Mouse (Mus musculus) stomach, embryonic 14.5 days (tissue): Measurements from ENCODE around the gene Gm960. TPM values are rescaled to one million over a fixed set of nuclear protein-coding genes. Genes with fewer than 3 reads are reported as not detected.

Source experiments
- ATAC-seq: fragments of 200-750 bp; cut with Nextera tagmentation; 2 replicates; pipeline ENCODE4 v1.8.0; 2017; ENCODE audit warnings: low read depth, moderate TSS enrichment; ENCODE audit not compliant: insufficient number of reproducible peaks, insufficient read depth, low FRiP score
- H3K27ac ChIP-seq: fragments of 300-500 bp; sonication (generic); 2 replicates; pipeline ENCODE4 v1.5.1; 2014; ENCODE audit warnings: mild to moderate bottlenecking, low read length, moderate library complexity, mixed read lengths
- H3K27me3 ChIP-seq: fragments of 300-500 bp; sonication (generic); 2 replicates; pipeline ENCODE4 v1.6.1; 2014; ENCODE audit warnings: low read length, control low read depth, mixed read lengths; ENCODE audit not compliant: control insufficient read depth, insufficient read depth
- H3K36me3 ChIP-seq: fragments of 300-500 bp; sonication (generic); 2 replicates; pipeline ENCODE4 v1.6.1; 2014; ENCODE audit warnings: mild to moderate bottlenecking, control low read depth, low read length, moderate library complexity, mixed read lengths; ENCODE audit not compliant: control insufficient read depth, insufficient read depth
- H3K4me1 ChIP-seq: fragments of 300-500 bp; sonication (generic); 2 replicates; pipeline ENCODE4 v1.6.1; 2014; ENCODE audit warnings: low read length, control low read depth, mixed read lengths; ENCODE audit not compliant: control insufficient read depth, insufficient read depth
- H3K4me2 ChIP-seq: fragments of 300-500 bp; sonication (generic); replicated peaks from 2 replicates; pipeline ENCODE4 v1.6.1; 2014; ENCODE audit warnings: low read depth, low read length, control low read depth
- H3K4me3 ChIP-seq: fragments of 300-500 bp; sonication (generic); 2 replicates; pipeline ENCODE4 v1.5.1; 2014; ENCODE audit warnings: low read depth, low read length, control low read depth
- H3K9ac ChIP-seq: fragments of 300-500 bp; sonication (generic); replicated peaks from 2 replicates; pipeline ENCODE4 v1.6.1; 2014; ENCODE audit warnings: low read depth, mild to moderate bottlenecking, control low read depth, low read length, moderate library complexity, mixed read lengths
- H3K9me3 ChIP-seq: fragments of 300-500 bp; sonication (generic); 2 replicates; pipeline ENCODE4 v1.6.1; 2016; ENCODE audit warnings: low read depth, low read length, control low read depth; ENCODE audit not compliant: control insufficient read depth
- WGBS: fragments of 180-500 bp; shearing (Covaris S2); extraction: QIAGEN DNeasy Blood & Tissue Kit; methylation state at CpG from one replicate; pipeline ENCODE4 v1.1.7; 2014; 5-methylcytosine and 5-hydroxymethylcytosine counted together
- polyA plus RNA-seq: library from polyadenylated mRNA; unstranded; fragments of >200 nt; fragmentation: Nextera tagmentation; extraction: Ambion mirVana; gene quantifications from 2 replicates; pipeline ENCODE4 v1.2.1, GENCODE M21; 2014

Gm960 gene
- polyA plus RNA-seq, 1 experiment from 2014 or later, result 6.4 TPM

- Histone ChIP-seq H3K9me3 (no peaks in the 10 kb centered on the region), H3K9ac (no peak overlapping the region), H3K27ac (no peak overlapping the region), H3K4me3 (peak overlapping the region; percentile 3; the same call in 1 of the 2 replicates), H3K36me3 (no peaks in the 10 kb centered on the region), H3K4me2 (no peak overlapping the region; the same call in 1 of the 2 replicates), H3K4me1 (no peaks in the 10 kb centered on the region), H3K27me3 (peaks cover 6% of the 10 kb centered on the region; the same call in 1 of the 2 replicates)
- ATAC-seq, result no peak
- 30% methylated on average over 10 of the region's 12 CpGs for WGBS
Measured at GRCm38 (mm10) chr19:4718716-4719115, 20.2 kb upstream of the Gm960 start.

DNA sequence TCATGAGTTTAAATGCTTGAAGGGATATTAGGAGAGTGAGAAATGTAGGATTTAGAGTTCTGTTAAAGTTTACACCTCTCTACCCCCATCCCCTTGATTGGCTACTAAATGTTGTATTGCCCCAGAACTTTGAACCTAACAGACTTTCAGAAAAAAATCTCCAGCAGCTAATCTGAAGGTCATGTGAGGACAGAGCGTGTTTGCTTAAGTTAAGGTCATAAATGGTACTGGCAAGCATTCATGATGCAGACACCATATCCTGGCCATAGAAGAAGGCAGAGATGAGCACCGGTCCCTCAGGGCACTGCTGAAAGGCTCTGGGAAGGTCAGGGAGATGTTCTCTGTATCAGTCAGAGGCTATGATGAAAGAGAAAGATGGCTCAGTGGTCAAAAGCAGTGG, 18.8 kb upstream of the Gm960 start:
- no peaks in the 10 kb centered on the region for H3K9me3 ChIP-seq
- no peak overlapping the region for H3K4me3 ChIP-seq
- ATAC-seq, result no peak
- no peaks in the 10 kb centered on the region for H3K36me3 ChIP-seq
- peaks cover 15% of the 10 kb centered on the region; the same call in 1 of the 2 replicates for H3K27me3 ChIP-seq
- no peak overlapping the region for H3K4me2 ChIP-seq
- 0 out of 2 replicates have a peak, but pooled peaks cover 3% of the 10 kb centered on the region for H3K4me1 ChIP-seq
- WGBS, result 96% methylated on average over 2 of the region's 2 CpGs
- H3K9ac ChIP-seq, result no peak overlapping the region
- no peak overlapping the region for H3K27ac ChIP-seq

DNA sequence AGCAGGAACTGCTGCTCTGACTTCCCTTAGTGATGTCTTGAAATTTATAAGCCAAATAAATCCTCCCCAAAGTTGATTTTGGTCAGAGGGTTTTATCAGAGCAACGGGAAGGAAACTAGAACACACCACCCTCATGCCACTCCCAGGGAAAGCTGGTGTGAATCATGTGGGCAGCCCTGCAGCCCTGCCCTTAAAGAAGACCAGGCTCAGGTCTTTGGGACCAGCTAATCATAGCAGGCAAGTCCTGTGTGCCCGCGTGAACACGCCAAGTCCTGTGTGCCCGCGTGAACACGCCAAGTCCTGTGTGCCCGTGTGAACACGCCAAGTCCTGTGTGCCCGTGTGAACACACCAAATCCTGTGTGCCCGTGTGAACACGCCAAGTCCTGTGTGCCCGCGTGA, 18.3 kb upstream of the Gm960 start:
- 0 out of 2 replicates have a peak, but pooled peaks cover 4% of the 10 kb centered on the region for H3K4me1 ChIP-seq
- no peak overlapping the region for H3K9ac ChIP-seq
- no peak overlapping the region for H3K4me3 ChIP-seq
- H3K36me3 ChIP-seq, result no peaks in the 10 kb centered on the region
- 97% methylated on average over 14 of the region's 14 CpGs for WGBS
- no peak overlapping the region for H3K4me2 ChIP-seq
- no peak overlapping the region for H3K27ac ChIP-seq
- H3K9me3 ChIP-seq, result no peaks in the 10 kb centered on the region
- no peak for ATAC-seq
- H3K27me3 ChIP-seq, result peaks cover 17% of the 10 kb centered on the region; the same call in 1 of the 2 replicates

DNA sequence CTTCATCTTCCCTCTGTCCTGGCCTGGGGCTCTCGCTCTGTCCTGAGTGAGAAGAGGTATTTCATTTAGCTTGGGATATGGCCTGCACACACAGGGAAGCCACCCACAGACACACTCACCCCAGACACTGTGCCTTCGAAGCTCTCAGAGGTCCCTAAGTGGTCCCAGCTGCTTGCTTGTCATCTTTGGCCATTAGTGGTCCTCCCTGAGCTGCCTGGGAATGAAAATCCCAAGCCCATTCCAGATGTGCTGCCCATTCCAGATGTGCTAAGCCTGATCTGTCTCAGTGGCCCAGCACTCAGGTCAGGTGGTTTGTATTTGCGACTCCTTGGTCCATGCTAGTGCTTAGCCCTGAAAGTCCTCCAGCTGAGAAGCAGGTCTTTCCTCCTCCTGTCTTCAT, 15.4 kb upstream of the Gm960 start:
- no peak for ATAC-seq
- Histone ChIP-seq H3K27ac (no peak overlapping the region), H3K9ac (no peak overlapping the region), H3K9me3 (no peaks in the 10 kb centered on the region), H3K4me2 (no peak overlapping the region), H3K4me3 (no peak overlapping the region), H3K36me3 (no peaks in the 10 kb centered on the region), H3K4me1 (0 out of 2 replicates have a peak, but pooled peaks cover 6% of the 10 kb centered on the region), H3K27me3 (peaks cover 23% of the 10 kb centered on the region; the same call in 1 of the 2 replicates)
- 62% methylated on average over 3 of the region's 3 CpGs for whole genome bisulfite sequencing

DNA sequence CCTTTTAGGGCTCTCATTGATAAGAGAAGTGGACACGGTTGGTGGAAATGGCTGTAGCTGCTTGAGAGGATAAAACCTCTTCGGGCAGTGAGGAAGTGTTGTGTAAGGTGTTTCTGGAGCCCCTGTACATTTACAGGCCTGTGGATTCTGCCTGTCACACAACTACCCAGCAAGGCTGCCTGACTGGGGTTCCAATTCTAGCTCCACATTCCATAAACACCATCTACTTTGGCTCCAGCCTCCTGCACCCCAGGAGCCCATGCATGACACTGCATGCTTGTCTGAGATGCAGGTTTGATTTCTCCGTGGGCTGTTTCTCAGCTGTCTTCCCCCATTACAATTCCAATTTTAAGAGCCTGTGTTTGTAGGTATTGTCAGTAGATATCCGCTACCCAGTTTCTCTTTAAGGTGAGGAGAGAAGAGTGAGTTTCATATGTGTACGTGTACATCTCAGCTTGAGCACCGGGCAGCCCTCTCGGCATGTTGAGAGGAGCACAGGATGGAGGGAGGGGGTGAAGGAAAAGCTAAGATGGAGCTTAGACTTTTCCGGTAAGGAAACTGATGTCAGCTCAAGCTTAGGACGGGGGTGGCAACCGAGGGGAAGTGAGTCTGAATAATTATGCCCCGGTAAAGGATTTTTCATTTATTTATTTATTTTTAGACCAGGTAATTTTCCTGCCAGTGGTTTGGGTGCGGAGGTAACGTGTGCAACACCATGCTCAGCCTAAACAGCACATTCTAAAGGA, 14.5 kb upstream of the Gm960 start:
- H3K36me3 ChIP-seq, result no peaks in the 10 kb centered on the region
- peak overlapping the region; percentile 99 for H3K4me2 ChIP-seq
- 0 out of 2 replicates have a peak, but pooled peaks cover 6% of the 10 kb centered on the region for H3K4me1 ChIP-seq
- H3K9ac ChIP-seq, result 0 out of 2 replicates have a peak overlapping the region, but pooled peaks have one; percentile 45
- H3K27me3 ChIP-seq, result peaks cover 23% of the 10 kb centered on the region; the same call in 1 of the 2 replicates
- H3K27ac ChIP-seq, result no peak overlapping the region
- H3K9me3 ChIP-seq, result no peaks in the 10 kb centered on the region
- WGBS, result 44% methylated on average over 13 of the region's 13 CpGs
- ATAC-seq, result no peak
- H3K4me3 ChIP-seq, result peak overlapping the region; percentile 51

DNA sequence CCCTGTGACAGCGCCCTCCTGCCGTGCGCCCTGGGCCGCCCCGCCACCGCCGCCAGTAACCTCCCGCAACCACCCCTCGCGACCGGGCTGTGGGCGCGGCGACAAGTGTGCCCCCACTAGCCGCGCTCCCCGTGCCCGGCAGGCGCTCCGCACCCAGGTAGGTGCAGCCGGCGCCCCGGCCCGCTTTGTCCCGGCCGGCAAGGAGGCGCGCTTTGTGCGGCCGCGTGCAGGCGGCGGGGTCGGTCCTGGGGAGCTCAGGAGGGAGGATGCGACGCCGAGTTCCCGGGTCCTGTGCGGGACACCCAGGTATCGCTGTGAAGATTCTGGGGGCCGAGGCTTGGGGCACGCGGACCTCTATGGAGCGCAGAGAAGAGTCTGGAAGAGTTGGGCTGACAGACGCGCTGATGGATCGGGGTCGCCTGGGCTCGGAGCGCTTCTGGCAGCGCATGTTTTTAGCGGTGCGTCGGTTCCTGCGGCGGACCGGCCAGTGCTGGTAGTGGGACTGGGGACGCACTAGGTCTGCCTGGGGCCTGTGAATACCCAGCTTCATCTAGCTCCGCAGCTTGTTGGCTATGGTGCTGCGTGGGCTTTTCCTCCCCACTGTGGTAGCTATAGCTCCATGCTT, 13.8 kb upstream of the Gm960 start:
- under 1% methylated on average over 57 of the region's 60 CpGs for WGBS
- Histone ChIP-seq H3K9me3 (no peaks in the 10 kb centered on the region), H3K4me2 (peak overlapping the region; percentile 99), H3K4me3 (peak overlapping the region; percentile 51), H3K27ac (no peak overlapping the region), H3K9ac (peak overlapping the region; percentile 45), H3K27me3 (peaks cover 23% of the 10 kb centered on the region; the same call in 1 of the 2 replicates), H3K36me3 (no peaks in the 10 kb centered on the region), H3K4me1 (0 out of 2 replicates have a peak, but pooled peaks cover 6% of the 10 kb centered on the region)
- no peak for ATAC-seq

DNA sequence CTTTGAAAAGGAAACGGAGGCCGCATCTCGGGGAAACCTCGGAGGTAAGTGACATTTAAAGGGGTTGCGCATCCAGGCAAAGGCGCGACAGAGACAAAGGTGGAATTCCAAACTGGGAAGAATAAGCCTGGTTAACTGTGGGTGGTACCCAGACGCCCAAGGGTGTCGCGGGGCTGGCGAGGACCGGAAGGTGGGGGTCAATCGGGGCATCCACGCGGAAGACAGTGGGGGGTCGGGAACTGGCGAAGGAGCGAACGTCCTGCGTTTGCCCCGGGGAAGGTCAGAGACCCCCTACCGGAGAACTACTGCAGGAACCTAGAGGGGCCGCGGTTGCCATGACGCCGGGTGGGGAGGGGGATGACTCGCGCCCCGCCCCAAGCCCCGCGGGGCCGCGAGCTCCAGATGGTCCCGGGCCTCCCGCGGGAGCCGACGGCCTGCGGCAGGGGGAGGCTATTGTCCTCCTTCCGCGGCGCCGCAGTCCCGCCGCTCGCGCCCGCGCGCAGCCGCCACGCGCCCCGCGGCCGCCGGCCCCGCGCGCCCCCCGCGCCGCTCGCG, 13.2 kb upstream of the Gm960 start:
- Histone ChIP-seq H3K9me3 (no peaks in the 10 kb centered on the region), H3K27me3 (peaks cover 23% of the 10 kb centered on the region; the same call in 1 of the 2 replicates), H3K27ac (no peak overlapping the region), H3K4me2 (peak overlapping the region; percentile 99), H3K4me3 (peak overlapping the region; percentile 51), H3K4me1 (0 out of 2 replicates have a peak, but pooled peaks cover 6% of the 10 kb centered on the region), H3K36me3 (no peaks in the 10 kb centered on the region), H3K9ac (peak overlapping the region; percentile 45)
- 1% methylated on average over 49 of the region's 65 CpGs for WGBS
- no peak for ATAC-seq

DNA sequence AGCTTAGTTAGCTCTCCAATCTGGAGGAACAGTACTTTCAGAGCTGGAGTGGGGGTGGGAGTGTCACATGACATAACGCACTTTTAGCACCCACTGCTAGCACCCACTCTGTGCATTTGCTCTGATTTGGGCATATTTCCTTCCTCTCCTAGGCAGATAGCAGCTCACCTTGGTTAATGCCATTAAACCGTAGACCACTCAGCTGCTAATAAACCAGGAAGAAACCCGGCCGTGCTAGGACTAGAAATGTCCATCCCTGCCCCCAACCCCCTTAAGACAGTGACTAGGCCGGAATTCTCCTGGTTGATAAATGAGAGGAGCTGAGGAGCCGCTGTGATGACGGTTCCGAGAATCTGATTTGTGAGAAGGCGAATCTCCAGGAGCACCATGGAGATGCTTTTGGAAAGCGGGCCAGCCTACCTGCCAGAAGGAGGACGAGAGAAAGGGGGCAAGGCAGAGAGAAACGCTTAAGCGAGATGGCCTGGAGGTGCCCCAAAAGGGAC, 12.7 kb upstream of the Gm960 start, which contains the start of gene Sptbn2:
TSS of gene Sptbn2 (plus strand) at position 70 of the 503 bp plus-strand sequence.
- Histone ChIP-seq H3K27me3 (peaks cover 23% of the 10 kb centered on the region; the same call in 1 of the 2 replicates), H3K36me3 (no peaks in the 10 kb centered on the region), H3K4me1 (0 out of 2 replicates have a peak, but pooled peaks cover 6% of the 10 kb centered on the region), H3K9ac (peak within 1 kb of the TSS; percentile 45), H3K9me3 (no peaks in the 10 kb centered on the region), H3K4me3 (peak within 1 kb of the TSS; percentile 51), H3K27ac (no peak within 1 kb of the TSS), H3K4me2 (peak within 1 kb of the TSS; percentile 99)
- ATAC-seq, result no peak
- 14% methylated on average over 13 of the region's 13 CpGs for WGBS
